Mouse (Mus musculus) frontal cortex, adult 2 months (tissue): ENCODE measurements around the gene Prpf4. TPM values are rescaled to one million over a fixed set of nuclear protein-coding genes. Genes with fewer than 3 reads are reported as not detected.

Source experiments
- DNase-seq, 2 experiments: peaks; one replicate each; pipeline ENCODE4 v3.0.0; 2022; ENCODE audit warnings: low spot score in 1 of 2; ENCODE audit errors: extremely low spot score in 1 of 2
- polyA plus RNA-seq: library from polyadenylated mRNA; depleted of rRNA; stranded (reverse); fragments of >200 nt; gene quantifications from 2 replicates; pipeline ENCODE4 v1.2.3, GENCODE M21; 2012

Gene Prpf4
- polyA plus RNA-seq, 1 experiment, result 17.4 TPM

GRCm38 (mm10) chr4:62385439-62385838, 23.2 kb upstream of the Prpf4 start:
- DNase-seq, result peak in 1 of 2 experiments; percentile 38

- DNase-seq, result no peak
These were observed 18.7 kb upstream of the Prpf4 start for GRCm38 (mm10) chr4:62389592-62390512.

- DNase-seq, result no peak
These were observed 16.7 kb upstream of the Prpf4 start for GRCm38 (mm10) chr4:62391892-62392291.

- DNase-seq, result no peak
These were observed 15.1 kb upstream of the Prpf4 start for GRCm38 (mm10) chr4:62393459-62393858.

DNA sequence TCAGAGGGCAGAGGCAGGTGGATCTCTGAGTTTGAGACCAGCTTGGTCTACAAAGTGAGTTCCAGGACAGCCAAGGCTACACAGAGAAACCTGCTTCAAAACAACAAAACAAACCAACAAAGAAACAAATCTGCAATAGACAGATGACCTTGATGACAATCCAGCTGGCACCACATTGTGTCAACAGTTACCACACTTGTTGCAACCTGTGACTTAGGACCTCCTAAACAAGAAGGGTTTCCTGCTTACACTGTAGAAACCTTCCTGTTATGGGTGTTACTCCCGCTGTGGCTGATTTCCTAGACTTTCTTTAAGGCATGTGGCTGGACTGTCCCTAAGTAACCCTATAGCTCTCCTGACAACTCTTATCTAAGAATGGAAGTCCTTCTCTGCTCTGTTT, 12.8 kb upstream of the Prpf4 start:
- no peak for DNase-seq

DNA sequence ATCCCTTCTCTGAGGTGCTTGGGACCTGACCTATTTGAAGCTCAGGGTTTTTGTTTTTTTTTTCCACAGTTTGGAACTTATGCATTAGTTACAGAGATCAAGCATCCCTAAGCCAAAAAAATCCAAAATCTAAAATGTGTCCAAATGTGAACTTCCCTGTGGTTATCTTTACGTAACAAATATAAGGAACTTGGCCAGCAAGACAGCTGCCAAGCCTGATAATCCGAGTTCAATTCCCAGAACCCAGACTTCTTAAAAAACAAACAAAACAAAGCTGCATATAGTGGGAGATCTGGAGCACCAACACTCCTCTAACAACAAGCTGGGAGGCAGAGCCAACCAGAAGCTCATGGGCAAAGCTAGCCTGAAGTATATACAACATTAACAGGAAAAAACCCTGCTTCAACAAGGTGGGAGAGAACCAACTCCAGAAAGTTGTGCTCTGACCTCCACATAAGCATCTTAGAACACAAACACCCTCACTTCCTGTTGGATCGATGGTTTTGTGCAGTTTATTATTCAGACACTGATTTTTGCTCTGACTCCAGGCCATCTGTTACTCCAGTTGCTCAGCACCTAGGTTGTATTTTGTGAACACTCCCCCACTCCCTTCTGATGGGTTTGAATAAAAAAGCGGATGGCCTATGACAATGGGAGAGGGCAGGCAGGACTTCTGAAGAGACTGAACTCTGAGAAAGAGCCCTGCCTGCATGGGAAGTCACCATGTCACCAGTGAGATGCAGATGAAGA, 10.8 kb upstream of the Prpf4 start:
- no peak for DNase-seq

GRCm38 (mm10) chr4:62398956-62399355, 9.6 kb upstream of the Prpf4 start:
- DNase-seq, result peak in 1 of 2 experiments; percentile 41

- DNase-seq, result no peak
These were observed 2.5 kb upstream of the Prpf4 start for GRCm38 (mm10) chr4:62406133-62406532.

GRCm38 (mm10) chr4:62407730-62408582, 641 bp upstream of the Prpf4 start:
- DNase-seq, result peak; percentile 23 to 74

GRCm38 (mm10) chr4:62409615-62410014, 1.0 kb downstream of the Prpf4 start:
- no peak for DNase-seq

DNA sequence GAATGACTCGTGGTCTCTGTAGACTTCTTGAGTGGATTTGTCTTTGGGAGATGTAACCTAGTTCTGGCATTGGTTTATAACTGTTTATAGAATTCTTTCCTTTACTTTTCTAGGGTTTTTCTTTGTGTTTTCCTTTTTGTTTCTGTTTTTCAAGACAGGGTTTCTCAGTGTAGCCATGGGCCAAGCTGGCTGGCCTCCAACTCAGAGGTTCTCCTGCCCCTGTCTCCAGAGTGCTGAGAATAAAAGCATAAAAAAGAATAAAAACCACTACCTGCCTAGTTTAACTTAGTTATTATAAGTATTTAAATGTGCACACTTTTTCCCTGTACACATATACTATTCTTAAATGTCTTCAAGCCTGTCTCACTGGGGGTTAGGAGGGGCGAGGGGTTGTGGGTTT, 1.7 kb downstream of the Prpf4 start:
- no peak for DNase-seq

- DNase-seq, result no peak
These were observed 3.0 kb downstream of the Prpf4 start for GRCm38 (mm10) chr4:62411606-62412005.

DNA sequence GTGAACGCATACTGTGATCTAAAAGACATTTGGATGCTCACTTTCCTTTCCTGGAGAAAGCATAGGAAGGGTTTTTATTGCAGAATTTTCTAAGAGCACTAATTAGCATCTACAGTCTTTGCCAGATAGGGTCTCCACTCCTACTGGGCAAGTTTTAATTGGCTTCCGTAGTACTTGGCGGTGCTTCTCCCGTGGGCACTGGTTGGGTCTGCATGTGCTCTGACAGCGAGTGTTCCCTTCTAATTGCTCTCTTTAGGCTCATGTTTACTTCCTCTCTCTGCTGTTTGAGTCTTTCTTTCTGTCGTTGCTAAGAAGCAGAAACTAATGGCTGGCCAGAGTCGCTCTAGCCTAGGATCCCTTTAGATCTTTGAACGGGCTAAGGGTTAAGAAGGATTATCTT, 9.9 kb downstream of the Prpf4 start:
- peak in 1 of 2 experiments; percentile 13 for DNase-seq

GRCm38 (mm10) chr4:62419091-62419490, 10.5 kb downstream of the Prpf4 start:
- DNase-seq, result no peak

DNA sequence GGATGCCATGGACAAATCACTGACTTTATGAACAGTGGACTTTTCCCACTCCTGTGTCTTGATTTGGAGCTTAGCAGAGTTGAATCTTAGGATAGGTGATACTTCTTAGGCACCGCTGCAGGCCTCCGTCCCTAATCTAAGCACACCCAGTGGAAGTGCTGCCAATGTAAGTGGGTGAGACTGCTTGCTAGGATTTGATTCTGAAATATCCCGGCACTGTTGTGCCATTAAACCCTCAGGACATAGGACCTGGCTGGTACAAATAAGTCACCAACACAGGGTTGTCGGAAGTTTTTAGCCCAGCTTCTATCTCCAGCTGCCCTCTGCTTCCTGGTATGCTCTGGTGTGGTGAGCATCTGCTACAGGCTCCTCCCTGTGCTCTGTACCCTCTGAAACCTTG, 17.3 kb downstream of the Prpf4 start:
- no peak for DNase-seq

DNA sequence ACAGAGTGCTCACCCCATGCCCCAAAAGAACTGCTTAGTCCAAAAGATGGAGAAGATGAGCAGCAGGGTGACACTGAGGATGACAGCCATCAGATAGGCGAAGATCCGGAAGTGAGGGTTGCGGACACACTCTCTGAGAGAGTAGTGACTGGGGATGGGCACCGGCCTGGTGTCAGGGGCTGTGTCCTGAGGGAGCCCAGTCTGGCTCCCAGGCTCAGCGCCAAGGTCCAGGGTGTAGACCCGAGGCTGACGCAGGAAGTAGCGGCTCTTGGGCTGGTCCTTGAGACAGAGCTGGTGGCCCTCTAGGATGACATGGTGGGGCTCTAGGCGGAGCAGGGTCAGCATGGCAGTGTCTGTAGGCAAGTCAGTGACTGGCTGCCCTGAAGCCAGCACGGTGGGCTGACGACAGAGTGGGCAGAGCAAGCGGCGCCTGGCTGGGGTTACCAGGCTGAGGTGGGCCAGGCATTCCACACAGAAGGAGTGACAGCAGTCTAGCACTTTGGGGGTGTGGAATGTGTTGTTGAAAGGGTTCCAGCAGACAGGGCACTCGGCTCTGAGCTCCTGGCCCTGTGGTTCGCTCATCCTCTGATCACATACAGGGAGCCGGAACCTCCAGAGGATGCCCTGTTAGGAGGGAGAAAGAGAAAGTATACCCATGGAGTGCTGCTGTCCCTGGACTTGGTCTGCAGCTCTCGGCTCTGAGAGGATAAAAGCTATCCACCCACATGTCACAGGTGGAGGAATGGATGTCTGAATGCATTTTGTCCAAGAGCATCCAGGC, 19.6 kb downstream of the Prpf4 start:
- no peak for DNase-seq

DNA sequence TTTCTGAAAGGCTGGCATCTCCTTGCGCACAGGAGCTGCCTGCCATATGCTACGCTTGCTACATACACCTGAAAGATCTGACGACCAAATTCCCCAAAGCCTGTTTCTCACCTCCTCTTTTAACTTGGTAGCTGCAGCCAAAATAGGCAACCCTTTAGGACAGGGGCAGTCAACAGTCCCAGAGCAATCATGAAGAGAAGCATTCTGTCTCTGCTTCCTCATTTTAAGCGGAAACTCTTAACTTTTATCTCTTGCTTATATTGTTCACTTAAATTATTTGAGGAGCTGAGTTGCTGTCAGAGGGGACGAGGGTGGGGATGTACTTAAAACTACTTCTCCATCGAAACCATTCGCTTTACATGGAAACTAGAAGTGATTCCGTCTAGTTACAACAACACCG, 21.0 kb downstream of the Prpf4 start:
- no peak for DNase-seq

DNA sequence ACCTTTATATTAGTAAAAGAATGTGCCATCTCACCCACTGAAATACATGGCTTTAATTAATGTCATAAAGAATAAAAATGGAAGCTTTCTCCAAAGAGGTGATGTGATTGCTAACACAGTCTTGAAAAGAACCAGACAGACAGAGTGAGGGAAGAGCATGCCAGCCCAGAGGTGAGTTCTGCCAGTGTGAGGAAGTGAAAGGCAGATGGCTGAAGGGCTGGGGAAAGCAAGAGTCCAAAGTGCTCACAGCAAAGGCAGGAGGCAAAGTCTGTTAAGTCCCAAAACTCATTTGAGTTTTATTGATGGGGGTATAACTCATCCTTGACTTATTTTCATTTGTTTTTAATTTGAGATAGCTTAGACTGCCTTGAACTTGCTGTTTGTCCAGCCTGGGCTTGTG, 22.1 kb downstream of the Prpf4 start:
- no peak for DNase-seq

- no peak for DNase-seq
These were observed 22.9 kb downstream of the Prpf4 start for GRCm38 (mm10) chr4:62431522-62431921.
